Mouse (Mus musculus) neural tube, embryonic 14.5 days (tissue): ENCODE measurements around the gene B3galt4. TPM values are rescaled to one million over a fixed set of nuclear protein-coding genes. Genes with fewer than 3 reads are reported as not detected.

ENCODE experiments used
- ATAC-seq: fragments of 200-750 bp; cut with Nextera tagmentation; 2 replicates; pipeline ENCODE4 v1.8.0; 2017; ENCODE audit warnings: low read depth, mild to moderate bottlenecking, moderate TSS enrichment, moderate library complexity
- H3K27ac ChIP-seq: fragments of 300-500 bp; sonication (generic); 2 replicates; pipeline ENCODE4 v1.5.1; 2014; ENCODE audit warnings: low read depth, mild to moderate bottlenecking, control low read depth, low read length, moderate library complexity, mixed read lengths
- H3K27me3 ChIP-seq: fragments of 300-500 bp; sonication (generic); 2 replicates; pipeline ENCODE4 v1.6.1; 2014; ENCODE audit warnings: low read length; ENCODE audit not compliant: control insufficient read depth, insufficient read depth
- H3K36me3 ChIP-seq: fragments of 300-500 bp; sonication (generic); 2 replicates; pipeline ENCODE4 v1.6.1; 2014; ENCODE audit warnings: low read length, mixed read lengths; ENCODE audit not compliant: control insufficient read depth, insufficient read depth
- H3K4me1 ChIP-seq: fragments of 300-500 bp; sonication (generic); 2 replicates; pipeline ENCODE4 v1.6.1; 2014; ENCODE audit warnings: low read length; ENCODE audit not compliant: control insufficient read depth, insufficient read depth
- H3K4me2 ChIP-seq: fragments of 300-500 bp; sonication (generic); 2 replicates; pipeline ENCODE4 v1.6.1; 2014; ENCODE audit warnings: mild to moderate bottlenecking, low read depth, low read length, control low read depth
- H3K4me3 ChIP-seq: fragments of 300-500 bp; sonication (generic); 2 replicates; pipeline ENCODE4 v1.5.1; 2014; ENCODE audit warnings: low read depth, low read length, control low read depth, mixed read lengths
- H3K9ac ChIP-seq: fragments of 300-500 bp; sonication (generic); replicated peaks from 2 replicates; pipeline ENCODE4 v1.6.1; 2014; ENCODE audit warnings: low read depth, mild to moderate bottlenecking, control low read depth, low read length, mixed read lengths
- H3K9me3 ChIP-seq: fragments of 300-500 bp; sonication (generic); 2 replicates; pipeline ENCODE4 v1.6.1; 2016; ENCODE audit warnings: low read length; ENCODE audit not compliant: control insufficient read depth
- WGBS: fragments of 180-500 bp; shearing (Covaris S2); extraction: QIAGEN DNeasy Blood & Tissue Kit; methylation state at CpG from one replicate; pipeline ENCODE4 v1.1.7; 2014; 5-methylcytosine and 5-hydroxymethylcytosine counted together
- polyA plus RNA-seq: library from polyadenylated mRNA; unstranded; fragments of >200 nt; fragmentation: Nextera tagmentation; extraction: Ambion mirVana; gene quantifications from 2 replicates; pipeline ENCODE4 v1.2.1, GENCODE M21; 2014

Gene B3galt4
- polyA plus RNA-seq, 1 experiment from 2014 or later = 6.2 TPM

DNA sequence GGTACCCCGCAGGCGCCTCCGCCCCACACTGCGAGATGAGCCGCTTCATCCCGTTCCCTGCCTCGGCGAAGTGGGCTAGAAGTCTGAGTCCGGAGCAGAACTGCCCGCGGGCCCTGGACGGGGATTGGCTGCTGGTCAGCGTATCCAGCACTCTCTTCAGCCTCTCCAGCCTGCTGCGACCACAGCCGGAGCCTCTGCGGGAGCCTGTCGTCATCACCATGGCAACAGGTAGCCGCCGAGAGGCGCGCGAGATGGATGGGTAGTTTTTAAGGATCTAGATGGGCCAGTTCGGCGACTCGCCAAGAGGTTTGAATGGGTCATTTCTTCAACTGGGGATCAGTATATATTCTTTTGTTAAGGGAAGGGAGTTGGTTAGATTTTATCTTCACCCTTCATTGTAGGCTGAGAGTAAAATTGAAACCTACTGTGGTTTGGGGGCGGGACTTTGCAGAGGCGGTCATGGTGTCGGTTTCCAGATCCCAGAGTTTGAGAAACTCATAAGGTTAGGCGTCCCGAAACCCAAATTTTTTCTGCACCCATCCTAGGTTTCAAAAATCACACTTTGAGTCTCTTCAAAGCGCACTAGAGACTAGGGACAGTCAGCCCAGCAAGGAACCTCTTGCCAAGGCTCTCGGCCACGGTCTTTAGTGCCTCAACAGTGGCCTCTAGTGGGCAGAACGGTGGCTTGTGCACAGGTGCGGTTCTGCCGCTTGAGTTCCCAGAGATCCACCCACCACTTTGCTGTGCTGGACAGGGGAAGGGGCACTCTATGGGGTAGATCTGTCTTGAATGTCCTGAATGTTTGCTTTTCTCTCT lies 30.8 kb downstream of the B3galt4 start:
- H3K4me2 ChIP-seq = peak overlapping the region; percentile 64
- H3K9ac ChIP-seq = peak overlapping the region; percentile 54
- H3K36me3 ChIP-seq = no peaks in the 10 kb centered on the region
- H3K27ac ChIP-seq = peak overlapping the region; percentile 52
- peaks cover 22% of the 10 kb centered on the region for H3K4me1 ChIP-seq
- H3K9me3 ChIP-seq = no peaks in the 10 kb centered on the region
- no peaks in the 10 kb centered on the region for H3K27me3 ChIP-seq
- 0 out of 2 replicates have a peak, but pooled peaks have one; percentile 7 for ATAC-seq
- H3K4me3 ChIP-seq = peak overlapping the region; percentile 32
- under 1% methylated on average over 36 of the region's 36 CpGs for WGBS

DNA sequence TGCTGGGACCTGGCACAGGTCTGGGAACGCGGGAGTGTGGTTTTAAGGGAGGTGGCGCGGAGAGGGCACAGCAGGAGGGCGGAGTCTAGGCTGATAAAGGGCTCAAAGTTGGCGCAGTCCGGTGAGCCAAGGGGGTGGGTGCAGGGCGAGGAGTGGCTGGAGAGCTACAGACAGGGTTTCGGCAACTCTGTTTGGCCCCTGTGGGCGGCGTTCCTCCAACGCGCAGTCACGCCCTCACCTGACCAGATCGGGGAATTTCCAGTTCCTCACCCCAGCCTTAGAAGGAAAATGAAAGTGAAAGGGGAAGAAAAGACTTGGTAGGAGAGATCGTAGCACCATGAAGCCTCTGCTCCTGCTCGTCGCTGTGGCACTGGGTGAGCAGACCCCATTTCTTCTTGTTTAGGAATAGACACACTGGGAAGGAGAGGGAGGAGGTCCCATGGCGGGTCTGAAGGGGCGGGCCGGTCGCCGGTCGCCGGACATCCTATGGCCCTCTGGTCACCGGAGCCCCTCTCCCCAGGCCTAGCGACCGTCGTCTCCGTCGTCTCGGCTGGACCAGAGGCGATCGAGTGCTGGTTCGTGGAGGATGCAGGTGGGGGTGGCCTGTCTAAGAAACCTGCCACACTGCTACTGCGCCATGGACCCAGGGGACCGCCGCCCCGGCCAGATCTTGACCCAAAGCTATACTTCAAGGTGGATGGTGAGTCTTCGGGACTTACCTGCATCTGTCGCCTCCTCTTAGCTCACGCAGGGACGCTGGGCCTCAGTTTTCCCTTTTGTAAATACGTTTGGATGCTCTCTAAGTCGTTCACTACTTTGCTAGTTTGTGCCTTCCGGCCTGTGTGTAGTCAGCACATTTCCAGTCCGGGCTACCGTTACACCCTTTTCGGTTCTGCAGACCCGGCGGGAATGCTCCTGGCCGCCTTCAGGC lies 31.7 kb downstream of the B3galt4 start:
- under 1% methylated on average over 52 of the region's 52 CpGs for WGBS
- H3K4me3 ChIP-seq = peak overlapping the region; percentile 32
- no peaks in the 10 kb centered on the region for H3K36me3 ChIP-seq
- no peak for ATAC-seq
- H3K4me1 ChIP-seq = peaks cover 22% of the 10 kb centered on the region
- no peaks in the 10 kb centered on the region for H3K27me3 ChIP-seq
- no peaks in the 10 kb centered on the region for H3K9me3 ChIP-seq
- H3K4me2 ChIP-seq = peak overlapping the region; percentile 64
- peak overlapping the region; percentile 52 for H3K27ac ChIP-seq
- H3K9ac ChIP-seq = peak overlapping the region; percentile 54

DNA sequence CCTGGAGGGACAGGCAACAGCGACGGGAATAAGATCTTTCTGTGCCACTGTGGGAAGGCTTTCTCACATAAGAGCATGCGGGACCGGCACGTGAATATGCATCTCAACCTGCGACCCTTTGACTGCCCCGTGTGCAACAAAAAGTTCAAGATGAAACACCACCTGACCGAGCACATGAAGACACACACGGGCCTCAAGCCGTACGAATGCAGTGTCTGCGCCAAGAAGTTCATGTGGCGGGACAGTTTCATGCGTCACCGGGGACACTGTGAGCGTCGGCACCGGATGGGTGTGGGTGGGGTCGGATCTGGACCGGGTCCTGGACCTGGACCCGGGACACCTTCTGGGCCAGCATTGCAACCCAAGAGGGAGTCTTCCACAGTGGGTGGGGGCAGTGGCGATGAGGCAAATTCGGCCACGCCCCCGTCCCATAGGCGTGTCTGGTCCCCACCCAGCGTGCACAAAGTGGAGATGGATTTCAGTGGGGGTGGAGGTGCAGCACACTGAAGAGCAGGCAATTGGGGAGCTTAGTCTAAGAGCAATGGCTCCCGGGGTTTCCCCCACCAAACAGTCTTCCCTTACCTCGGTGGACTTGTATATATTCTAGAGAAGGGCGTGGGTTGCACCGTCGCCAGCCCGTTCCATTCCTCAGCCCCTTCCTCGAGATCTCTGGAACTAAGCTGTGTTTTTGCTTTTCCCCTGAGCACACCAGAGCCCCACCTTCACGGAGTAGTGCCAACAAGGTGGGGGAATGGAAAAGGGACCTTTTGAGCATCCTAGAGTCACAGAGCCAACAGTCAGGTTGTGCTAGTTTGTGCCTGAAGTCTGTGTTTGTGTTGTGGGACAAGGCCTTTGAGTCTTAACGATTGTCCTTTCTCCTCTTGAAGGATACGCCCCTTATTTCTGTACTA lies 32.7 kb downstream of the B3galt4 start:
- H3K9ac ChIP-seq = no peak overlapping the region
- peak overlapping the region; percentile 64 for H3K4me2 ChIP-seq
- no peaks in the 10 kb centered on the region for H3K27me3 ChIP-seq
- no peak overlapping the region for H3K27ac ChIP-seq
- 61% methylated on average over 37 of the region's 37 CpGs for WGBS
- H3K9me3 ChIP-seq = no peaks in the 10 kb centered on the region
- no peak for ATAC-seq
- H3K4me1 ChIP-seq = peaks cover 22% of the 10 kb centered on the region
- peak overlapping the region; percentile 32; the same call in 1 of the 2 replicates for H3K4me3 ChIP-seq
- peaks cover 7% of the 10 kb centered on the region for H3K36me3 ChIP-seq

DNA sequence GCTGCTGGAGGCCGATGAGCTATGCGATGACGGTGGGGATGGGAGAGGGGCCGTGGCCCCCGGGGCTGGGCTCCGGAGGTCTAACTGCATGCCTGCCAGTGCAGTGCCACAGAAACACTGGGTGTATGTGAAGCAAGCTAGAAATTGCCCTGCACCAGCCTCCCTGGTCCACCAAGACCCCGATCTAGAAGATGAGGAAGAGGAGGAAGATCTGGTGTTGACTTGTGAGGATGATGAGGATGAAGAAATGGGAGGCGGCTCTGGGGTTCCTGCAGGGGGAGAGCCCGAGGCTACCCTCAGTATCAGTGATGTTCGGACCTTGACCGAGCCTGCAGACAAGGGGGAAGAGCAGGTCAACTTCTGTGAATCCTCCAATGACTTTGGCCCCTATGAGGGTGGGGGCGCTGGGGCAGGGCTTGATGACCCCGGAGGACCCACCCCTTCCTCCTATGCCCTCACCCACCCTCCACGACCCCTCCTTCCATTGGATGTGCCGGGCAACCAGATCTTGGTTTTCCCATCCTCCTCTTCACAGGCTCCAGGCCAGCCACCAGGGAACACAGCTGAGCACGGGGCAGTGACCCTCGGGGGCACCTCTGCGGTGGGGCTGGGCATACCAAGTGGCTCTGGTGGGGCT lies 33.5 kb downstream of the B3galt4 start:
- Histone ChIP-seq H3K9ac (no peak overlapping the region), H3K4me1 (peaks cover 22% of the 10 kb centered on the region), H3K36me3 (peaks cover 12% of the 10 kb centered on the region), H3K4me2 (no peak overlapping the region), H3K9me3 (no peaks in the 10 kb centered on the region), H3K27me3 (no peaks in the 10 kb centered on the region), H3K27ac (no peak overlapping the region), H3K4me3 (no peak overlapping the region)
- no peak for ATAC-seq
- WGBS = 85% methylated on average over 18 of the region's 18 CpGs

DNA sequence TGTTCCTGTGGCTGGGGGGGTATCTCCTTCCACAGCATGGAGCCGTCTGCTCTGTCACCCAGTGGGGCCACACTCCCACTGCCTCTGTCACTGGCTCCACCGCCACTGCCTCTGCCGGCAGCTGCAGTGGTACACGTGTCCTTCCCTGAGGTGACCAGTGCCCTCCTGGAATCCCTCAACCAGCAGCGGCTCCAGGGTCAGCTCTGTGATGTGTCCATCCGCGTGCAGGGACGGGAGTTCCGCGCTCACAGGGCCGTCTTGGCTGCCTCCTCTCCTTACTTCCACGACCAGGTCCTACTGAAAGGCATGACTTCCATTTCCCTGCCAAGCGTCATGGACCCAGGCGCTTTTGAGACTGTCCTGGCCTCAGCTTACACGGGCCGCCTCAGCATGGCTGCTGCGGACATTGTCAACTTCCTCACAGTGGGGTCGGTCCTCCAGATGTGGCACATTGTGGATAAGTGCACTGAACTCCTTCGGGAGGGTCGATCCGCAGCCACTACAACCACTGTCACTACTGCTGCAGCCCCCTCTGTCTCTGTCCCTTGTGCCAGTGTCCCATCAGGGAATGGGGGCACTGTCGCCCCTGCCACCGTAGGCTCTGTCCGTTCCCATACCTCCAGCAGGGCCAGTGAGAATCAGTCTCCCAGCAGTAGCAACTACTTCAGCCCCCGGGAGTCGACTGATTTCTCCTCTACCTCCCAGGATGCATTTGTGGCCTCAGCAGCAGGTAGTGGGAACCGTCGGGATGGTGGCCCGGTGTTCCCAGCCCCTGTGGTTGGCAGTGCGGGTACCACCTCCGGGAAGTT lies 34.2 kb downstream of the B3galt4 start:
- no peak for ATAC-seq
- Histone ChIP-seq H3K4me1 (peaks cover 22% of the 10 kb centered on the region), H3K27ac (no peak overlapping the region; the same call in 1 of the 2 replicates), H3K9me3 (no peaks in the 10 kb centered on the region), H3K9ac (no peak overlapping the region), H3K4me3 (peak overlapping the region; percentile 45), H3K36me3 (peaks cover 16% of the 10 kb centered on the region), H3K4me2 (peak overlapping the region; percentile 41), H3K27me3 (no peaks in the 10 kb centered on the region)
- WGBS = 73% methylated on average over 31 of the region's 31 CpGs

DNA sequence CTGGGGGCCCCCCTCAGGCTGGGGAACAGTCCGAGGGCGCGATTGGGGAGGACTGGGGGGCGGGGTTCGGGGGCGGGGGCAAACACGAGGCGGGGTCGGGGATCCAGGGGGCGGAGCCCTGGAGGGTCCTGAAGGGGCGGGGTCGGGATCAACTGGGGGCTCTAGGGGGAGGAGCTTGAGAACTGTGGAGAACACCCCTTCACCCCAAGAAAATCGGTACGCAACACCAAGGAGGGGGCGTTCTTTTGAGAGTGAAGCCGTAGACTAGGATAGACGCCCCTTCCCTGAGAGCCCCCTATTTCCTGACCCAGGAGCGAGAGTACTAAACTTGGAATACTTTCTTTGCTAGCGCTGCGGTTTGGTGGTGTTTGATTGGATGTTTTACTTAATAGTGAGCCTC lies 35.0 kb downstream of the B3galt4 start:
- under 1% methylated on average over 18 of the region's 20 CpGs for WGBS
- Histone ChIP-seq H3K4me2 (peak overlapping the region; percentile 41), H3K9ac (peak overlapping the region; percentile 57), H3K4me1 (peaks cover 22% of the 10 kb centered on the region), H3K4me3 (peak overlapping the region; percentile 45), H3K36me3 (peaks cover 23% of the 10 kb centered on the region), H3K9me3 (no peaks in the 10 kb centered on the region), H3K27ac (peak overlapping the region; percentile 77), H3K27me3 (no peaks in the 10 kb centered on the region)
- peak; percentile 19 for ATAC-seq

DNA sequence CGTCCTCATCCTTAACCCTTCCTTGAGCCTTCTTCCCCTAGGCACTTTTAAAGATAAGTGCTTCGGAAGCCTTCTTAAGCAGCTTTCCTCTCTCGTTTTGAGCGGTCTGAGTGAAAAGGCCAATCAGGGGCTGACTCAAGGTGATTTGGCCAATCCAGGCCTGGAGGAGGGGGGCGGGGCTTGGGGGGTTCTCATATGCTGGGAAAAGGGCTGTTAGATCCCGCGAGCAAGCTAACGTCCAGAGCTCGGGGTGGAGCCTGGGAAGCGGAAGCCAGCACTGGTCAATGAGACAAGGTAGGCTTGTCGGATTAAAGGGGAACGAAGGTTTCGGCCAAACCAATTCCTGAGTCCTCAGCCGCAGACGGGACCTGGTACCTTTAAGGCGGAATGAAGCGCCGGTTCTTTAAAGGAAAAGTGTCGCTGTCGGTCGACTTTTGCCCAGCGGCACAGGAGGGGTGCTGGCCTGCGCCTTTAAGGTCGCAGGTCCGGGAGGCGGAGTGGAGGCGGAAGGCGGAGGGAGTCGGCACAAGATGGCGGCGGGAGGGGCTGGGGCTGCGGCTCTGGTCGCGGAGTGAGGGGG lies 35.5 kb downstream of the B3galt4 start, which contains the start of the genes Tapbp and Zbtb22:
Gene Tapbp, plus strand, starts transcription at position 229 of the 580 bp plus-strand sequence.
Gene Zbtb22, plus strand, starts transcription at position 234 of the 580 bp plus-strand sequence.
- Histone ChIP-seq H3K9ac (peak within 1 kb of the TSS; percentile 57), H3K27me3 (no peaks in the 10 kb centered on the region), H3K9me3 (no peaks in the 10 kb centered on the region), H3K4me1 (peaks cover 22% of the 10 kb centered on the region), H3K27ac (peak within 1 kb of the TSS; percentile 77), H3K4me3 (peak within 1 kb of the TSS; percentile 45), H3K4me2 (peak within 1 kb of the TSS; percentile 41), H3K36me3 (peaks cover 26% of the 10 kb centered on the region)
- ATAC-seq = peak; percentile 93
- WGBS = under 1% methylated on average over 28 of the region's 34 CpGs
